Mouse (Mus musculus) liver, postnatal 0 days (tissue): ENCODE measurements around the gene Tsr2. TPM values are rescaled to one million over a fixed set of nuclear protein-coding genes. Genes with fewer than 3 reads are reported as not detected.

ENCODE experiments used
- ATAC-seq: fragments of 200-750 bp; cut with Nextera tagmentation; 2 replicates; pipeline ENCODE4 v1.8.0; 2017; ENCODE audit warnings: mild to moderate bottlenecking, moderate library complexity
- DNase-seq: peaks from one replicate; pipeline ENCODE4 v3.0.0-alpha.2; 2016
- H3K27ac ChIP-seq: fragments of 300-500 bp; sonication (generic); 2 replicates; pipeline ENCODE4 v1.5.1; 2014; ENCODE audit warnings: antibody characterized with exemption, moderate library complexity, mild to moderate bottlenecking, low read depth
- H3K27me3 ChIP-seq: fragments of 300-500 bp; sonication (generic); 2 replicates; pipeline ENCODE4 v1.6.1; 2014; ENCODE audit warnings: low read length, control low read depth, mixed read lengths; ENCODE audit not compliant: insufficient read depth
- H3K36me3 ChIP-seq: fragments of 300-500 bp; sonication (generic); replicated peaks from 2 replicates; pipeline ENCODE4 v1.6.1; 2014; ENCODE audit warnings: mild to moderate bottlenecking, control low read depth, low read length, moderate library complexity, mixed read lengths; ENCODE audit not compliant: insufficient read depth
- H3K4me1 ChIP-seq: fragments of 300-500 bp; sonication (generic); 2 replicates; pipeline ENCODE4 v1.6.1; 2014; ENCODE audit warnings: antibody characterized with exemption, mild to moderate bottlenecking, control low read depth; ENCODE audit not compliant: insufficient read depth
- H3K4me2 ChIP-seq: fragments of 300-500 bp; sonication (generic); 2 replicates; pipeline ENCODE4 v1.6.1; 2014; ENCODE audit warnings: low read depth, mild to moderate bottlenecking, low read length, moderate library complexity, mixed read lengths
- H3K4me3 ChIP-seq: fragments of 300-500 bp; sonication (generic); 2 replicates; pipeline ENCODE4 v1.5.1; 2014; ENCODE audit warnings: low read depth, low read length
- H3K9ac ChIP-seq: fragments of 300-500 bp; sonication (generic); replicated peaks from 2 replicates; pipeline ENCODE4 v1.6.1; 2014; ENCODE audit warnings: mild to moderate bottlenecking, moderate library complexity
- H3K9me3 ChIP-seq: fragments of 300-500 bp; sonication (generic); 2 replicates; pipeline ENCODE4 v1.6.1; 2016; ENCODE audit warnings: mild to moderate bottlenecking, control low read depth, low read length, mixed read lengths
- CTCF ChIP-seq: sonication (generic); IDR thresholded peaks from 2 replicates; pipeline ENCODE4 v1.5.1; 2016; ENCODE audit warnings: antibody characterized with exemption, low read depth
- EP300 ChIP-seq: IDR thresholded peaks from 2 replicates; pipeline ENCODE4 v1.6.1; 2016; ENCODE audit warnings: antibody characterized with exemption, low read depth, mild to moderate bottlenecking
- WGBS: fragments of 180-500 bp; shearing (Covaris S2); extraction: QIAGEN DNeasy Blood & Tissue Kit; methylation state at CpG from one replicate; pipeline ENCODE4 v1.1.7; 2014; ENCODE audit not compliant: insufficient replicate concordance; 5-methylcytosine and 5-hydroxymethylcytosine counted together
- polyA plus RNA-seq: library from polyadenylated mRNA; unstranded; fragments of >200 nt; fragmentation: Nextera tagmentation; extraction: Ambion mirVana; gene quantifications from 2 replicates; pipeline ENCODE4 v1.2.1, GENCODE M21; 2015

Gene Tsr2
- polyA plus RNA-seq, 1 experiment from 2014 or later: 9.9 TPM

DNA sequence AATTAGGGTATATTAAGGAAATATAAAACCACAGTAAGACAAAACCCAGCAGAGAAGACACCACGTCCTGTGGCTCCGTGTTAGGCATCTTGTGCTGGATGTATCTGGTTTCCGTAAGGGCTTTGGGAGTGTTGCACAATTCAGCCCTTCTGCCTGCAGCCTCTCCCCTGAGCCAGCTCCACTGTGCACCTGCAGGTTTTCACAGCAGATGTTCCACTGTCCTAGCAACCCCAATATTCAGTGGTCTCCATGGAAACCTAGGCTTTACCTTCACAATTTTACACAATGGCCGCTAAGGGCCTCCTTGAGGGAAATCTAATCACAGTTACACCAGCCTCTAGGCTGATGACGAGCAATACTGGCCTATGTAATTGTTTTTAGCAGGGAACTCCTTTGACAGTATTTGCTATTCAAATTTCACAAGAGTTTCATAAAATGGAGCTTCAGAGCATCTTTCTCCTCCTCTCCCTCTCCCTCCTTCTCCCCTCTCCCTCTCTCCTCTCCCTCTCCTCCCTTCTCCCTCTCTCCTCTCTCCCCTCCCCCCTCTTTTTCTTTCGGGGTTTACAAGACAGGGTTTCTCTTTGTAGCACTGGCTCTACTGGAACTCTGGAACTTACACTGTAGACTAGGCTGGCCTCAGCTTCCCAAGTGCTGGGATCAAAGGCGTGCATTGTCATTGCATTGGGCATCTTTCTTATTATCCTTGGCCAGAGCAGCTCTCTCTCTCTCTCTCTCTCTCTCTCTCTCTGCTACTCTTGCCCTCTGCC, 11.1 kb upstream of the Tsr2 start:
- Histone ChIP-seq H3K4me2 (no peak overlapping the region), H3K36me3 (no peaks in the 10 kb centered on the region), H3K27me3 (no peaks in the 10 kb centered on the region), H3K4me3 (no peak overlapping the region), H3K4me1 (no peaks in the 10 kb centered on the region), H3K9ac (no peak overlapping the region), H3K27ac (no peak overlapping the region), H3K9me3 (no peaks in the 10 kb centered on the region)
- no peak for DNase-seq
- 56% methylated on average over 7 of the region's 7 CpGs for WGBS
- no peak for ATAC-seq
- TF ChIP-seq CTCF (no peak), EP300 (no peak)

DNA sequence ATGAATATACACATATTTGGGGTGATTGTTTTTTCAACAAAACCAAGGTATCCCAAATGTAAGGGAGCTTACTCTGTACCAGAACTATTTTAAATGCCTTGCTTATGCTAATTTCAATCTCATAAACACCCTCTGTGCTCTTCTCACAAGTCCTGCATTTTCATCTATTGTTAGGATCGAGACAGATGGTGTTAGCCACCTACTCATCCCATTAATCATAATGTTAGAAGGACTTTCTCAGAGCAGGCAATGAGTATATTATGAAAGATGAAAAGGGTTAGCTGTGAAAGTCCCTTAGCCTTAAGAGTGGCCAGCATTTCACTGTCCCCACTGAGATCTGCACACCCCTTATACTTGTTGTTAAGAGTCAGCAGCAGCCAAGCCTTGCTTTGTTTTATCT, 8.9 kb downstream of the Tsr2 start:
- ATAC-seq: no peak

DNA sequence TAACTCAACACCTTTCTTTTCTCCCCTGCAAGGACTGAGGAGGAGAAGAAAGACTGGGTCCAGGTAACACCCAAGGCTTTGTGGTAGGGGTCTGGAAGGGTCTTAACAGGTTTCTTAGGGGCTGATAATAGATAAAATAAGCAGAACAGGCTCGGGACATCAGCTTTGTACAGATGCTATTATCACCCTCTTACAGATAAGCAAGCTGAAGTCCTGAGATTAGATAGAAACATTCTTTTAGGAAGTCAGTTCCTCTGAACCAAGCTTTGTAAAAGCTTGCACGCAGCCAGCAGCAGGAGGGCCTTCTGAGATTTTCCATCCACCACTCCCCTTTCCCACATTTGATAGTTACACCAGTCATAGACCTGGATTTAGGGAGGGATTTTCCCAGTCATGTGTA, 10.7 kb downstream of the Tsr2 start:
- ATAC-seq (no peak), DNase-seq (no peak)
- H3K9me3 ChIP-seq: no peaks in the 10 kb centered on the region
- H3K27me3 ChIP-seq: no peaks in the 10 kb centered on the region
- peaks cover 6% of the 10 kb centered on the region; the same call in 1 of the 2 replicates for H3K36me3 ChIP-seq
- H3K4me3 ChIP-seq: no peak overlapping the region
- H3K4me1 ChIP-seq: no peaks in the 10 kb centered on the region
- H3K4me2 ChIP-seq: no peak overlapping the region
- 52% methylated on average over 2 of the region's 2 CpGs for WGBS
- H3K9ac ChIP-seq: no peak overlapping the region
- TF ChIP-seq CTCF (no peak), EP300 (no peak)
- H3K27ac ChIP-seq: no peak overlapping the region

More for the DNA sequence above, 8.9 kb downstream of the Tsr2 start:
- 64% methylated on average over 1 of the region's 1 CpGs for WGBS
- no peak overlapping the region for H3K4me2 ChIP-seq
- no peak overlapping the region for H3K4me3 ChIP-seq
- H3K9ac ChIP-seq: no peak overlapping the region
- H3K36me3 ChIP-seq: peaks cover 6% of the 10 kb centered on the region; the same call in 1 of the 2 replicates
- H3K4me1 ChIP-seq: no peaks in the 10 kb centered on the region
- no peak for TF ChIP-seq EP300
- TF ChIP-seq CTCF: no peak
- H3K27me3 ChIP-seq: no peaks in the 10 kb centered on the region
- no peak overlapping the region for H3K27ac ChIP-seq
- H3K9me3 ChIP-seq: no peaks in the 10 kb centered on the region
- DNase-seq: no peak

DNA sequence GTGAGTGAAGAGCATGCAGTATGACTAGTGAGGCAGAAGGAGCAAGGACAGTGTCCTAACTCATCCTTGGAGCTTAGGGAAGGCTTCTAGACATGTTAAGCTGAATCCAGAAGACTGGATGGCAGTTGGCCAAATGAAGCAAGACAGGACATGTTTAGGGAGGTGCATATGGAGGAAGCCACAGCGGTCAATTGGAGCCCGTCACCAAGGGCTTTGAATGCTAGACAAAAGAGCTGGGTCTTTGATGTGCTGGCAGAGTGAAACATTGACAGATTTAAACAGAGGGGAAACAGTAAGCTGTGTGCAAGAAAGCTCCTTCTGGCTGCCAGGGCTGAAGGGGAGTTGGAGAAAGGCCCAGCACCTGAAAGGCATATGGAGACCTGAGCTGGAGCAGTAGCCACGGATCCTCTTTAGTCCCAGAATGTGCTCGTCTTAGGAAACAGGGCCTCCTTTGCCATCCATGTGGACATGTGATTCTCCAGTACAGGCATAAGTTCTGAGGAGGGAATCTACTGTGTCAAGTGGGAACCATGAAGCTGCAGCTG, 19.3 kb downstream of the Tsr2 start:
- no peaks in the 10 kb centered on the region for H3K36me3 ChIP-seq
- TF ChIP-seq CTCF (no peak), EP300 (no peak)
- no peak for DNase-seq
- H3K27me3 ChIP-seq: no peaks in the 10 kb centered on the region
- H3K9me3 ChIP-seq: no peaks in the 10 kb centered on the region
- 81% methylated on average over 4 of the region's 4 CpGs for WGBS
- H3K4me2 ChIP-seq: no peak overlapping the region
- H3K27ac ChIP-seq: no peak overlapping the region
- no peak for ATAC-seq
- no peaks in the 10 kb centered on the region for H3K4me1 ChIP-seq
- no peak overlapping the region for H3K4me3 ChIP-seq
- no peak overlapping the region for H3K9ac ChIP-seq

DNA sequence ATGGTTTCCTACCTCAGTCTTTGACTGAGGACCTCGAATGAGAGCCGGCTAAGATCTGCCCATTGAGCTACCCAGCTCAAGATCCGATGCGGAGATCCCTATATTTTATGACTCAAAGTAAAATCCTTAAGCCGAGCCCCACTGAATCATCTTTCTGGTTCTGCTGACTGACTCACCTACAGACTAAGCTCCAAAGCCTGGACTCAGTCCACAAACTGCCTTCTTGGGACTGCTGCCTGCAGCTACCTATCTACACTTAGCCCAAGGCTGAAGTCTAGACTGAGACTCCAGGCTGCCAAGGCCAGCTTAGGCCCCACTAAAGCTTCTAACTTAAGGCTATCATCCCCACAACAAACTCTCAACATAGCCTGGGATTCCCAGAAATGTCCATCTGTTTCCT, 20.3 kb downstream of the Tsr2 start:
- no peak overlapping the region for H3K4me2 ChIP-seq
- H3K9me3 ChIP-seq: no peaks in the 10 kb centered on the region
- H3K27ac ChIP-seq: no peak overlapping the region
- H3K27me3 ChIP-seq: no peaks in the 10 kb centered on the region
- DNase-seq (no peak), ATAC-seq (no peak)
- 83% methylated on average over 5 of the region's 5 CpGs for WGBS
- H3K36me3 ChIP-seq: no peaks in the 10 kb centered on the region
- no peak overlapping the region for H3K4me3 ChIP-seq
- no peak overlapping the region for H3K9ac ChIP-seq
- no peaks in the 10 kb centered on the region for H3K4me1 ChIP-seq
- no peak for TF ChIP-seq CTCF
- no peak for TF ChIP-seq EP300

DNA sequence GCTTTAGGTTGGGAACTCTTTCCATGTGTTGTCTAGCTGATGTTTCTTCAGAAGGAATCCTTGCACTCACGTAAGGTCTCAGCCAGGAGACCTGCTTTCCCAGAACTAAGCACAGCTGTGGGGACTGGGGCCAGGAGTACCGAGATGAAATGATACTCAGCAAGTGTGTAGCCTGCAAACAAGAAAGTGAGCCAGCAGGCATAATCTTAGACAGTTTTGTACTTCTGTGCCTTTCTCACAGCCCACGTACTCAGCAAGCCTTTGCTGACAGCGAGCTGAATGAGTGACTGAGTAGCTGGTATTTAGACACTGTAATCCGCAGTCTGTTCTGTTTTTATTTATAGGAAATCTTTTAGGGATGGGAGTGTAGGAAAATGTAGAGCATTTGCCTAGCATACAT, 28.5 kb downstream of the Tsr2 start:
- H3K9me3 ChIP-seq: no peaks in the 10 kb centered on the region
- H3K36me3 ChIP-seq: no peaks in the 10 kb centered on the region
- H3K9ac ChIP-seq: no peak overlapping the region
- no peaks in the 10 kb centered on the region for H3K4me1 ChIP-seq
- no peak overlapping the region for H3K27ac ChIP-seq
- no peak for DNase-seq
- no peak overlapping the region for H3K4me3 ChIP-seq
- H3K27me3 ChIP-seq: no peaks in the 10 kb centered on the region
- no peak for ATAC-seq
- 81% methylated on average over 5 of the region's 5 CpGs for WGBS
- no peak overlapping the region for H3K4me2 ChIP-seq
- TF ChIP-seq EP300 (no peak), CTCF (no peak)
